Mouse (Mus musculus): Measurements from ENCODE around the gene Tgfb3. TPM values are rescaled to one million over a fixed set of nuclear protein-coding genes. Genes with fewer than 3 reads are reported as not detected.

The Tgfb3 gene
- polyA plus RNA-seq, 1 experiment = 1.3 TPM

- H3K27me3 ChIP-seq (ENCODE audit: control insufficient read depth, insufficient read depth, low read length, poor library complexity, severe bottlenecking) = no peaks in the 10 kb centered on the region
- no peak overlapping the region for H3K4me3 ChIP-seq (ENCODE audit: low read depth, low read length)
- no peaks in the 10 kb centered on the region for H3K36me3 ChIP-seq (ENCODE audit: control insufficient read depth, insufficient read depth, low read length, poor library complexity, severe bottlenecking)
- H3K27ac ChIP-seq (ENCODE audit: insufficient read depth, low read length) = no peak overlapping the region
- no peaks in the 10 kb centered on the region for H3K9me3 ChIP-seq (replicated peaks; ENCODE audit: control insufficient read depth, insufficient read depth, low read length, poor library complexity, severe bottlenecking)
- H3K4me1 ChIP-seq (ENCODE audit: control insufficient read depth, insufficient read depth, low read length) = no peaks in the 10 kb centered on the region
- TF ChIP-seq EP300 (IDR thresholded peaks at IDR 0.05; ENCODE audit: insufficient read depth, low read depth, low read length) = no peak
- no peak for TF ChIP-seq CTCF (IDR thresholded peaks at IDR 0.05; ENCODE audit: low read depth, low read length)
- no peak for TF ChIP-seq POLR2A (IDR thresholded peaks at IDR 0.05; ENCODE audit: insufficient read depth, low read length)
- H3K9ac ChIP-seq (ENCODE audit: low read depth, poor library complexity, severe bottlenecking) = no peak overlapping the region
Measured at GRCm38 (mm10) chr12:86051477-86051876, 27.4 kb downstream of the Tgfb3 start.

GRCm38 (mm10) chr12:86049813-86050212 is 29.0 kb downstream of the Tgfb3 start:
- H3K9ac ChIP-seq (ENCODE audit: low read depth, poor library complexity, severe bottlenecking) = no peak overlapping the region
- TF ChIP-seq POLR2A (IDR thresholded peaks at IDR 0.05; ENCODE audit: insufficient read depth, low read length) = no peak
- no peak overlapping the region for H3K27ac ChIP-seq (ENCODE audit: insufficient read depth, low read length)
- no peak overlapping the region for H3K4me3 ChIP-seq (ENCODE audit: low read depth, low read length)
- no peaks in the 10 kb centered on the region for H3K36me3 ChIP-seq (ENCODE audit: control insufficient read depth, insufficient read depth, low read length, poor library complexity, severe bottlenecking)
- H3K4me1 ChIP-seq (ENCODE audit: control insufficient read depth, insufficient read depth, low read length) = no peaks in the 10 kb centered on the region
- no peaks in the 10 kb centered on the region for H3K9me3 ChIP-seq (replicated peaks; ENCODE audit: control insufficient read depth, insufficient read depth, low read length, poor library complexity, severe bottlenecking)
- H3K27me3 ChIP-seq (ENCODE audit: control insufficient read depth, insufficient read depth, low read length, poor library complexity, severe bottlenecking) = no peaks in the 10 kb centered on the region

- no peaks in the 10 kb centered on the region for H3K27me3 ChIP-seq (ENCODE audit: control insufficient read depth, insufficient read depth, low read length, poor library complexity, severe bottlenecking)
- no peak overlapping the region for H3K4me3 ChIP-seq (ENCODE audit: low read depth, low read length)
- no peak overlapping the region for H3K27ac ChIP-seq (ENCODE audit: insufficient read depth, low read length)
- no peaks in the 10 kb centered on the region for H3K36me3 ChIP-seq (ENCODE audit: control insufficient read depth, insufficient read depth, low read length, poor library complexity, severe bottlenecking)
- no peak overlapping the region for H3K9ac ChIP-seq (ENCODE audit: low read depth, poor library complexity, severe bottlenecking)
- no peak for TF ChIP-seq POLR2A (IDR thresholded peaks at IDR 0.05; ENCODE audit: insufficient read depth, low read length)
- TF ChIP-seq EP300 (IDR thresholded peaks at IDR 0.05; ENCODE audit: insufficient read depth, low read depth, low read length) = no peak
- no peak for TF ChIP-seq CTCF (IDR thresholded peaks at IDR 0.05; ENCODE audit: low read depth, low read length)
- no peaks in the 10 kb centered on the region for H3K4me1 ChIP-seq (ENCODE audit: control insufficient read depth, insufficient read depth, low read length)
- H3K9me3 ChIP-seq (replicated peaks; ENCODE audit: control insufficient read depth, insufficient read depth, low read length, poor library complexity, severe bottlenecking) = no peaks in the 10 kb centered on the region; the same call in 1 of the 2 replicates
Measured at GRCm38 (mm10) chr12:86047376-86047775, 31.5 kb downstream of the Tgfb3 start.

- no peaks in the 10 kb centered on the region; the same call in 1 of the 2 replicates for H3K9me3 ChIP-seq (replicated peaks; ENCODE audit: control insufficient read depth, insufficient read depth, low read length, poor library complexity, severe bottlenecking)
- no peak for TF ChIP-seq CTCF (IDR thresholded peaks at IDR 0.05; ENCODE audit: low read depth, low read length)
- no peak for TF ChIP-seq POLR2A (IDR thresholded peaks at IDR 0.05; ENCODE audit: insufficient read depth, low read length)
- TF ChIP-seq EP300 (IDR thresholded peaks at IDR 0.05; ENCODE audit: insufficient read depth, low read depth, low read length) = no peak
- H3K9ac ChIP-seq (ENCODE audit: low read depth, poor library complexity, severe bottlenecking) = no peak overlapping the region
- no peaks in the 10 kb centered on the region for H3K27me3 ChIP-seq (ENCODE audit: control insufficient read depth, insufficient read depth, low read length, poor library complexity, severe bottlenecking)
- no peaks in the 10 kb centered on the region for H3K36me3 ChIP-seq (ENCODE audit: control insufficient read depth, insufficient read depth, low read length, poor library complexity, severe bottlenecking)
- H3K27ac ChIP-seq (ENCODE audit: insufficient read depth, low read length) = no peak overlapping the region
- H3K4me1 ChIP-seq (ENCODE audit: control insufficient read depth, insufficient read depth, low read length) = no peaks in the 10 kb centered on the region
- no peak overlapping the region for H3K4me3 ChIP-seq (ENCODE audit: low read depth, low read length)
Measured at GRCm38 (mm10) chr12:86046776-86047175, 32.1 kb downstream of the Tgfb3 start.

- TF ChIP-seq POLR2A (IDR thresholded peaks at IDR 0.05; ENCODE audit: insufficient read depth, low read length) = no peak
- no peak for TF ChIP-seq EP300 (IDR thresholded peaks at IDR 0.05; ENCODE audit: insufficient read depth, low read depth, low read length)
- no peak for TF ChIP-seq CTCF (IDR thresholded peaks at IDR 0.05; ENCODE audit: low read depth, low read length)
- H3K4me3 ChIP-seq (ENCODE audit: low read depth, low read length) = no peak overlapping the region
- H3K9ac ChIP-seq (ENCODE audit: low read depth, poor library complexity, severe bottlenecking) = no peak overlapping the region
- no peaks in the 10 kb centered on the region for H3K4me1 ChIP-seq (ENCODE audit: control insufficient read depth, insufficient read depth, low read length)
- H3K9me3 ChIP-seq (replicated peaks; ENCODE audit: control insufficient read depth, insufficient read depth, low read length, poor library complexity, severe bottlenecking) = no peaks in the 10 kb centered on the region; the same call in 1 of the 2 replicates
- no peaks in the 10 kb centered on the region for H3K27me3 ChIP-seq (ENCODE audit: control insufficient read depth, insufficient read depth, low read length, poor library complexity, severe bottlenecking)
- no peaks in the 10 kb centered on the region for H3K36me3 ChIP-seq (ENCODE audit: control insufficient read depth, insufficient read depth, low read length, poor library complexity, severe bottlenecking)
- no peak overlapping the region for H3K27ac ChIP-seq (ENCODE audit: insufficient read depth, low read length)
Measured at GRCm38 (mm10) chr12:86046141-86046540, 32.7 kb downstream of the Tgfb3 start.

GRCm38 (mm10) chr12:86039751-86040150 is 39.1 kb downstream of the Tgfb3 start:
- Histone ChIP-seq H3K27ac (ENCODE audit: insufficient read depth, low read length) (no peak overlapping the region), H3K36me3 (ENCODE audit: control insufficient read depth, insufficient read depth, low read length, poor library complexity, severe bottlenecking) (no peaks in the 10 kb centered on the region), H3K27me3 (ENCODE audit: control insufficient read depth, insufficient read depth, low read length, poor library complexity, severe bottlenecking) (no peaks in the 10 kb centered on the region), H3K9ac (ENCODE audit: low read depth, poor library complexity, severe bottlenecking) (no peak overlapping the region), H3K9me3 (replicated peaks; ENCODE audit: control insufficient read depth, insufficient read depth, low read length, poor library complexity, severe bottlenecking) (no peaks in the 10 kb centered on the region; the same call in 1 of the 2 replicates), H3K4me3 (ENCODE audit: low read depth, low read length) (no peak overlapping the region), H3K4me1 (ENCODE audit: control insufficient read depth, insufficient read depth, low read length) (no peaks in the 10 kb centered on the region)
- TF ChIP-seq CTCF (IDR thresholded peaks at IDR 0.05; ENCODE audit: low read depth, low read length) (no peak), POLR2A (IDR thresholded peaks at IDR 0.05; ENCODE audit: insufficient read depth, low read length) (no peak), EP300 (IDR thresholded peaks at IDR 0.05; ENCODE audit: insufficient read depth, low read depth, low read length) (no peak)

Measured in ES-Bruce4 (cell line).